Mouse (Mus musculus) MEL (cell line): ENCODE measurements around the gene Hsp90aa1. TPM values are rescaled to one million over a fixed set of nuclear protein-coding genes. Genes with fewer than 3 reads are reported as not detected.

Source experiments
- DNase-seq: peaks from one replicate; pipeline ENCODE4 v3.0.0; 2011; ENCODE audit warnings: low read depth, low spot score
- H3K27ac ChIP-seq: 2 replicates; pipeline ENCODE4 v1.5.1; 2012; ENCODE audit warnings: low read depth, mild to moderate bottlenecking, control low read depth, low read length, moderate library complexity; ENCODE audit not compliant: control insufficient read depth
- H3K27me3 ChIP-seq, 2 experiments: fragments of 150-350 bp in 1 of 2; sonication (generic) in 1 of 2; 2 replicates each; pipeline ENCODE4 v1.6.1; 2012; ENCODE audit warnings: low read length in 2 of 2, mild to moderate bottlenecking in 2 of 2, improper control_type of control experiment in 1 of 2, moderate library complexity in 1 of 2; ENCODE audit not compliant: insufficient read depth in 2 of 2, control insufficient read depth in 1 of 2
- H3K36me3 ChIP-seq, 2 experiments: 2 replicates each; pipeline ENCODE4 v1.6.1; 2012 to 2014; ENCODE audit warnings: low read length in 2 of 2, improper control_type of control experiment in 1 of 2, inconsistent platforms in 1 of 2, mild to moderate bottlenecking in 1 of 2; ENCODE audit not compliant: insufficient read depth in 2 of 2, control insufficient read depth in 1 of 2
- H3K4me1 ChIP-seq, 2 experiments: fragments of 150-350 bp in 1 of 2; sonication (generic) in 1 of 2; 2 replicates each; pipeline ENCODE4 v1.6.1; 2012; ENCODE audit warnings: low read length in 2 of 2, improper control_type of control experiment in 1 of 2, mild to moderate bottlenecking in 1 of 2; ENCODE audit not compliant: insufficient read depth in 2 of 2, control insufficient read depth in 1 of 2
- H3K4me3 ChIP-seq, 2 experiments: fragments of 150-350 bp in 1 of 2; sonication (generic) in 1 of 2; 2 replicates each; pipeline ENCODE4 v1.5.1; 2012; ENCODE audit warnings: low read depth in 2 of 2, low read length in 2 of 2, mild to moderate bottlenecking in 2 of 2, moderate library complexity in 2 of 2, control low read depth in 1 of 2, improper control_type of control experiment in 1 of 2; ENCODE audit not compliant: control insufficient read depth in 1 of 2, insufficient read depth in 1 of 2
- H3K79me2 ChIP-seq: 2 replicates; pipeline ENCODE4 v1.6.1; 2012; ENCODE audit warnings: mild to moderate bottlenecking, low read length, moderate library complexity; ENCODE audit not compliant: control insufficient read depth, poor library complexity, insufficient read depth
- H3K9ac ChIP-seq: 2 replicates; pipeline ENCODE4 v1.6.1; 2012; ENCODE audit warnings: low read depth, mild to moderate bottlenecking, control low read depth, low read length, moderate library complexity; ENCODE audit not compliant: control insufficient read depth, poor library complexity, severe bottlenecking
- H3K9me3 ChIP-seq: fragments of 150-350 bp; sonication (generic); replicated peaks from 2 replicates; pipeline ENCODE4 v1.6.1; 2012; ENCODE audit warnings: mild to moderate bottlenecking, low read length, improper control_type of control experiment, moderate library complexity; ENCODE audit not compliant: insufficient read depth
- BHLHE40 ChIP-seq: IDR thresholded peaks from 2 replicates; pipeline ENCODE4 v1.6.1; 2012; ENCODE audit warnings: low read depth, mild to moderate bottlenecking, inconsistent platforms, low read length, improper control_type of control experiment, borderline replicate concordance
- E2F4 ChIP-seq: IDR thresholded peaks from 2 replicates; pipeline ENCODE4 v1.6.1; 2011; ENCODE audit warnings: low read depth, low read length, improper control_type of control experiment, borderline replicate concordance
- ELF1 ChIP-seq: IDR thresholded peaks from 2 replicates; pipeline ENCODE4 v1.6.1; 2014; ENCODE audit warnings: low read depth, mild to moderate bottlenecking, inconsistent platforms, low read length, improper control_type of control experiment, moderate library complexity
- EP300 ChIP-seq, 2 experiments: IDR thresholded peaks; 2 replicates each; pipeline ENCODE4 v1.6.1; 2011; ENCODE audit warnings: improper control_type of control experiment in 2 of 2, low read length in 2 of 2, low read depth in 1 of 2, mild to moderate bottlenecking in 1 of 2
- GABPA ChIP-seq: IDR thresholded peaks from 2 replicates; pipeline ENCODE4 v1.6.1; 2012; ENCODE audit warnings: low read depth, mild to moderate bottlenecking, inconsistent platforms, low read length, improper control_type of control experiment, moderate library complexity
- HCFC1 ChIP-seq: IDR thresholded peaks from 2 replicates; pipeline ENCODE4 v1.6.1; 2012; ENCODE audit warnings: low read depth, mild to moderate bottlenecking, inconsistent platforms, low read length, improper control_type of control experiment, moderate library complexity
- KAT2A ChIP-seq: conservative IDR thresholded peaks from 2 replicates; pipeline ENCODE4 v1.6.1; 2012; ENCODE audit warnings: low read depth, low read length, improper control_type of control experiment, inconsistent platforms
- MAFK ChIP-seq: IDR thresholded peaks from 2 replicates; pipeline ENCODE4 v1.6.1; 2011; ENCODE audit warnings: low read depth, mild to moderate bottlenecking, low read length, improper control_type of control experiment, borderline replicate concordance
- MAZ ChIP-seq: IDR thresholded peaks from 2 replicates; pipeline ENCODE4 v1.6.1; 2012; ENCODE audit warnings: low read depth, mild to moderate bottlenecking, inconsistent platforms, low read length, improper control_type of control experiment
- MXI1 ChIP-seq: IDR thresholded peaks from 2 replicates; pipeline ENCODE4 v1.6.1; 2011; ENCODE audit warnings: mild to moderate bottlenecking, low read depth, low read length, improper control_type of control experiment
- MYB ChIP-seq: IDR thresholded peaks from 2 replicates; pipeline ENCODE4 v1.6.1; 2011; ENCODE audit warnings: mild to moderate bottlenecking, low read depth, low read length, improper control_type of control experiment
- NELFE ChIP-seq: IDR thresholded peaks from 2 replicates; pipeline ENCODE4 v1.6.1; 2011; ENCODE audit warnings: low read depth, low read length, improper control_type of control experiment
- POLR2AphosphoS2 ChIP-seq: IDR thresholded peaks from 2 replicates; pipeline ENCODE4 v1.6.1; 2011; ENCODE audit warnings: low read length, improper control_type of control experiment
- RAD21 ChIP-seq: IDR thresholded peaks from 2 replicates; pipeline ENCODE4 v1.6.1; 2011; ENCODE audit warnings: mild to moderate bottlenecking, low read depth, low read length, improper control_type of control experiment
- RCOR1 ChIP-seq: IDR thresholded peaks from 2 replicates; pipeline ENCODE4 v1.6.1; 2012; ENCODE audit warnings: low read depth, mild to moderate bottlenecking, inconsistent platforms, low read length, improper control_type of control experiment
- TBP ChIP-seq: IDR thresholded peaks from 2 replicates; pipeline ENCODE4 v1.8.0; 2011; ENCODE audit warnings: low read depth, low read length, improper control_type of control experiment
- UBTF ChIP-seq: IDR thresholded peaks from 2 replicates; pipeline ENCODE4 v1.6.1; 2012; ENCODE audit warnings: low read depth, mild to moderate bottlenecking, inconsistent platforms, low read length, improper control_type of control experiment, moderate library complexity, borderline replicate concordance; ENCODE audit not compliant: insufficient read depth
- USF1 ChIP-seq: IDR thresholded peaks from 2 replicates; pipeline ENCODE4 v1.6.1; 2014; ENCODE audit warnings: low read depth, mild to moderate bottlenecking, inconsistent platforms, low read length, improper control_type of control experiment, moderate library complexity
- ZC3H11A ChIP-seq: IDR thresholded peaks from 2 replicates; pipeline ENCODE4 v1.6.1; 2012; ENCODE audit warnings: low read depth, mild to moderate bottlenecking, inconsistent platforms, low read length, improper control_type of control experiment
- ZKSCAN1 ChIP-seq: IDR thresholded peaks from 2 replicates; pipeline ENCODE4 v1.6.1; 2012; ENCODE audit warnings: low read depth, mild to moderate bottlenecking, inconsistent platforms, low read length, improper control_type of control experiment, moderate library complexity
- ZNF384 ChIP-seq: IDR thresholded peaks from 2 replicates; pipeline ENCODE4 v1.6.1; 2012; ENCODE audit warnings: low read depth, mild to moderate bottlenecking, inconsistent platforms, low read length, improper control_type of control experiment
- polyA plus RNA-seq, 2 experiments: library from polyadenylated mRNA; stranded (reverse) in 1 of 2; unstranded in 1 of 2; fragments of >175 nt in 1 of 2; fragments of >200 nt in 1 of 2; gene quantifications; 2 replicates each; pipeline versions ENCODE4 v1.2.1 to v1.2.4; 2012; ENCODE audit warnings: low replicate concordance in 2 of 2, low read depth in 1 of 2; ENCODE audit not compliant: insufficient read length in 2 of 2, insufficient read depth in 1 of 2, missing spikeins in 1 of 2
- total RNA-seq: library from RNA; depleted of rRNA; stranded (reverse); fragments of 300-350 nt; gene quantifications from 2 replicates; pipeline ENCODE4 v1.2.3, GENCODE M21; 2012

Hsp90aa1 gene
- total and polyA plus RNA-seq, 3 experiments, result 913 to 1,509 (median 1,471) TPM

- Histone ChIP-seq H3K9me3 (no peaks in the 10 kb centered on the region), H3K27ac (no peak overlapping the region), H3K4me3 (no peak overlapping the region), H3K36me3 (peaks cover 0 to 1% of the 10 kb centered on the region in 2 experiments; a peak in 1 of 4 replicates), H3K9ac (no peak overlapping the region), H3K4me1 (no peaks in the 10 kb centered on the region), H3K27me3 (no peaks in the 10 kb centered on the region), H3K79me2 (no peaks in the 10 kb centered on the region)
- no peak for TF ChIP-seq NELFE
- TF ChIP-seq KAT2A, result no peak
- no peak for TF ChIP-seq RCOR1
- TF ChIP-seq ELF1, result no peak
- no peak for TF ChIP-seq MAFK
- no peak for DNase-seq
Measured at GRCm38 (mm10) chr12:110667466-110668077, 35.0 kb downstream of the Hsp90aa1 start.

GRCm38 (mm10) chr12:110661746-110662145 is 40.8 kb downstream of the Hsp90aa1 start:
- TF ChIP-seq MYB (no peak), MXI1 (no peak), E2F4 (no peak), KAT2A (no peak), USF1 (no peak), UBTF (no peak), ZNF384 (no peak), BHLHE40 (no peak), ZC3H11A (no peak), EP300 (IDR thresholded peaks at IDR 0.05; ENCODE audit: low read depth in 1 of 2, low read length in 2 of 2) (no peak), POLR2AphosphoS2 (no peak), GABPA (no peak), MAZ (no peak), ZKSCAN1 (no peak), RAD21 (no peak), HCFC1 (no peak), RCOR1 (no peak), TBP (no peak)
- no peak for DNase-seq

More at GRCm38 (mm10) chr12:110661746-110662145, 40.8 kb downstream of the Hsp90aa1 start:
- peaks cover 0 to 13% of the 10 kb centered on the region in 2 experiments; a peak in 2 of 4 replicates for H3K36me3 ChIP-seq
- H3K27me3 ChIP-seq, result no peaks in the 10 kb centered on the region
- H3K4me3 ChIP-seq, result no peak overlapping the region
- H3K27ac ChIP-seq, result no peak overlapping the region
- H3K4me1 ChIP-seq, result no peaks in the 10 kb centered on the region
- no peak overlapping the region for H3K9ac ChIP-seq
- H3K79me2 ChIP-seq, result no peaks in the 10 kb centered on the region
- H3K9me3 ChIP-seq, result no peaks in the 10 kb centered on the region
